8 mouse cellular contexts compared by ENCODE assay signal in genomic region chr9:21936692-21937570, GRCm38 (mm10). TPM values are rescaled to one million over a fixed set of nuclear protein-coding genes. Genes with fewer than 3 reads are reported as not detected.
DNase-seq lines count a peak whose midpoint lies in the region; ATAC-seq and TF ChIP-seq lines count a peak whose summit lies in the region.

Gene Plppr2 (plus strand): TSS chr9:21937033.

- peak; percentile 99 for DNase-seq in Muller cell, postnatal 12 days (ENCODE audit: inconsistent ontology term)
- peak; percentile 100 for DNase-seq in cerebellum, adult 9-11 months
- DNase-seq in hindbrain, embryonic 10.5 days (ENCODE audit: low spot score), result peak; percentile 98
- peak; percentile 96 for DNase-seq in layer of hippocampus, adult 9-10 months (ENCODE audit: low spot score)
- DNase-seq in thymus, adult 18-20 months, result peak; percentile 66 to 79

- peak within 1 kb of the TSS; percentile 86 for H3K4me2 ChIP-seq in lung, embryonic 15.5 days

- peaks cover 24% of the 10 kb centered on the region for H3K4me1 ChIP-seq in hindbrain, embryonic 10.5 days (replicated peaks)
- peaks cover 15% of the 10 kb centered on the region for H3K4me1 ChIP-seq in lung, embryonic 15.5 days
- peaks cover 16% of the 10 kb centered on the region for H3K4me1 ChIP-seq in olfactory bulb, adult 2 months (ENCODE audit: control insufficient read depth, insufficient read depth, low read length)

- peaks cover 11% of the 10 kb centered on the region for H3K36me3 ChIP-seq in hindbrain, embryonic 10.5 days
- H3K36me3 ChIP-seq in lung, embryonic 15.5 days, result no peaks in the 10 kb centered on the region

- H3K4me3 ChIP-seq in hindbrain, embryonic 10.5 days, result peak within 1 kb of the TSS; percentile 62
- H3K4me3 ChIP-seq in lung, embryonic 15.5 days, result peak within 1 kb of the TSS; percentile 60
- H3K4me3 ChIP-seq in olfactory bulb, adult 2 months (ENCODE audit: insufficient read depth, low read depth, low read length), result peak within 1 kb of the TSS; percentile 87

- peak; percentile 82 for ATAC-seq in frontal cortex, adult (ENCODE audit: low TSS enrichment)
- peak; percentile 98 for ATAC-seq in lung, embryonic 15.5 days (ENCODE audit: borderline replicate concordance, extremely low read depth, low FRiP score, low TSS enrichment)

- WGBS in hindbrain, embryonic 10.5 days, result 3% methylated on average over 42 of the region's 43 CpGs
- 1% methylated on average over 43 of the region's 43 CpGs for WGBS in lung, embryonic 15.5 days
- under 1% methylated on average over 43 of the region's 43 CpGs for WGBS in olfactory bulb, adult 2 months

- H3K9ac ChIP-seq in lung, embryonic 15.5 days, result peak within 1 kb of the TSS; percentile 52

- TF ChIP-seq CTCF in olfactory bulb, adult 2 months (IDR thresholded peaks at IDR 0.05; ENCODE audit: insufficient read depth, low read depth, low read length), result no peak

- peak within 1 kb of the TSS; percentile 85 for H3K27ac ChIP-seq in hindbrain, embryonic 10.5 days
- H3K27ac ChIP-seq in lung, embryonic 15.5 days, result peak within 1 kb of the TSS; percentile 69
- H3K27ac ChIP-seq in olfactory bulb, adult 2 months (ENCODE audit: insufficient read depth, low read depth, low read length), result peak within 1 kb of the TSS; percentile 18; the same call in 1 of the 2 replicates

- H3K27me3 ChIP-seq in hindbrain, embryonic 10.5 days (ENCODE audit: insufficient read depth, poor library complexity, severe bottlenecking), result peaks cover 30% of the 10 kb centered on the region
- H3K27me3 ChIP-seq in lung, embryonic 15.5 days, result no peaks in the 10 kb centered on the region

- peak; percentile 46 for TF ChIP-seq POLR2A in olfactory bulb, adult 2 months (IDR thresholded peaks at IDR 0.05; ENCODE audit: insufficient read depth, low read depth, low read length)

- no peaks in the 10 kb centered on the region for H3K9me3 ChIP-seq in hindbrain, embryonic 10.5 days
- H3K9me3 ChIP-seq in lung, embryonic 15.5 days, result no peaks in the 10 kb centered on the region

RNA-seq across cellular contexts. Expression of gene Plppr2, which starts in this region (rescaled TPM):
- 15.6 and 30.6 TPM in 2 replicates for polyA plus RNA-seq in hindbrain, embryonic 10.5 days (2016; fragmentation: Nextera tagmentation; extraction: Ambion mirVana)
- polyA plus RNA-seq in lung, embryonic 15.5 days (2015; fragmentation: Nextera tagmentation; extraction: Ambion mirVana), result 7.8 and 8.0 TPM in 2 replicates
- polyA plus RNA-seq in olfactory bulb, adult 2 months (2012; ENCODE audit: insufficient read depth, insufficient read length, low replicate concordance, missing spikeins), result not detected in 2 replicates

Comparison
In these comparisons a context has a peak if more than half of its experiments do, and no peak if none do; other contexts are left out.
1. Peak in every context shown above with its lines: DNase-seq, ATAC-seq, H3K4me3 ChIP-seq and H3K27ac ChIP-seq.
2. H3K27ac ChIP-seq: peak in every context shown above with its lines; median percentile 85 in hindbrain, embryonic 10.5 days; 69 in lung, embryonic 15.5 days; 18 in olfactory bulb, adult 2 months.